ENCODE assay signal across 8 mouse cellular contexts in genomic region chr4:116685402-116686061, GRCm38 (mm10). TPM values are rescaled to one million over a fixed set of nuclear protein-coding genes. Genes with fewer than 3 reads are reported as not detected.
DNase-seq lines count a peak whose midpoint lies in the region; ATAC-seq lines count a peak whose summit lies in the region.

Prdx1 (plus strand) TSS chr4:116685544.

- peaks cover 15% of the 10 kb centered on the region for H3K4me1 ChIP-seq in hindbrain, embryonic 12.5 days

- DNase-seq in Muller cell, postnatal 12 days (ENCODE audit: inconsistent ontology term) = peak; percentile 98
- DNase-seq in cerebellum, adult 9-11 months = peak; percentile 91
- DNase-seq in frontal cortex, postnatal 10 days (ENCODE audit: low spot score in 2 of 2) = peak; percentile 86 to 92
- DNase-seq in layer of hippocampus, postnatal 14 days (ENCODE audit: low spot score in 2 of 2) = peak; percentile 93 to 97
- DNase-seq in lung, postnatal 14 days = peak; percentile 97
- DNase-seq in retina, adult 2 months (ENCODE audit: low read depth, low spot score) = peak; percentile 79
- peak; percentile 95 to 98 for DNase-seq in thymus, postnatal 36 days

- H3K36me3 ChIP-seq in hindbrain, embryonic 12.5 days = peaks cover 6% of the 10 kb centered on the region; the same call in 1 of the 2 replicates

- peak within 1 kb of the TSS; percentile 70 for H3K4me2 ChIP-seq in hindbrain, embryonic 12.5 days (replicated peaks)

- no peaks in the 10 kb centered on the region for H3K9me3 ChIP-seq in hindbrain, embryonic 12.5 days (replicated peaks)

- H3K9ac ChIP-seq in hindbrain, embryonic 12.5 days = peak within 1 kb of the TSS; percentile 71

- H3K4me3 ChIP-seq in hindbrain, embryonic 12.5 days = peak within 1 kb of the TSS; percentile 59

- H3K27me3 ChIP-seq in hindbrain, embryonic 12.5 days = no peaks in the 10 kb centered on the region

- peak within 1 kb of the TSS; percentile 89 for H3K27ac ChIP-seq in hindbrain, embryonic 12.5 days

- ATAC-seq in hindbrain, embryonic 12.5 days (ENCODE audit: low FRiP score) = peak; percentile 96

- WGBS in hindbrain, embryonic 12.5 days = under 1% methylated on average over 56 of the region's 56 CpGs

RNA-seq across cellular contexts. Expression of gene Prdx1, which starts in this region (rescaled TPM):
- 731 and 767 TPM in 2 replicates for polyA plus RNA-seq in hindbrain, embryonic 12.5 days (2016; fragmentation: Nextera tagmentation; extraction: Ambion mirVana)
- 100 to 1,000 TPM; 185 to 195 TPM for total RNA-seq in layer of hippocampus, postnatal 14 days (2021)

Comparison
In these comparisons a context has a peak if more than half of its experiments do, and no peak if none do; other contexts are left out.
1. Peak in every context shown above with its lines: DNase-seq, ATAC-seq, H3K4me3 ChIP-seq and H3K27ac ChIP-seq.